Mouse (Mus musculus): ENCODE measurements around the gene G430095P16Rik. TPM values are rescaled to one million over a fixed set of nuclear protein-coding genes. Genes with fewer than 3 reads are reported as not detected.

G430095P16Rik gene
- 1.0 and 1.1 TPM in 2 replicates for polyA plus RNA-seq (2012; ENCODE audit: insufficient read depth, insufficient read length, missing spikeins)

GRCm38 (mm10) chr8:84722850-84723570 is at the start of gene G430095P16Rik:
Gene G430095P16Rik, plus strand, starts transcription at chr8:84723007.
- peak within 1 kb of the TSS; percentile 80 for H3K27ac ChIP-seq (ENCODE audit: insufficient read depth, low read depth, low read length)
- H3K4me1 ChIP-seq (ENCODE audit: control insufficient read depth, insufficient read depth, low read length), result peaks cover 36% of the 10 kb centered on the region
- no peak for TF ChIP-seq POLR2A (IDR thresholded peaks at IDR 0.05; ENCODE audit: borderline replicate concordance, low read depth, low read length)
- no peak for TF ChIP-seq CTCF (IDR thresholded peaks at IDR 0.05; ENCODE audit: low read depth, low read length)
- H3K4me3 ChIP-seq (ENCODE audit: insufficient read depth, low read length), result peak within 1 kb of the TSS; percentile 54

- Histone ChIP-seq H3K4me3 (ENCODE audit: insufficient read depth, low read length) (no peak overlapping the region), H3K4me1 (ENCODE audit: control insufficient read depth, insufficient read depth, low read length) (peaks cover 41% of the 10 kb centered on the region)
- TF ChIP-seq POLR2A (IDR thresholded peaks at IDR 0.05; ENCODE audit: borderline replicate concordance, low read depth, low read length) (no peak), CTCF (IDR thresholded peaks at IDR 0.05; ENCODE audit: low read depth, low read length) (no peak)
Observed at GRCm38 (mm10) chr8:84677305-84677704, 45.5 kb upstream of the G430095P16Rik start.

GRCm38 (mm10) chr8:84681476-84681875 is 41.3 kb upstream of the G430095P16Rik start:
- peaks cover 57% of the 10 kb centered on the region for H3K4me1 ChIP-seq (ENCODE audit: control insufficient read depth, insufficient read depth, low read length)
- no peak overlapping the region for H3K4me3 ChIP-seq (ENCODE audit: insufficient read depth, low read length)
- H3K27ac ChIP-seq (ENCODE audit: insufficient read depth, low read depth, low read length), result no peak overlapping the region
- TF ChIP-seq CTCF (IDR thresholded peaks at IDR 0.05; ENCODE audit: low read depth, low read length) (no peak), POLR2A (IDR thresholded peaks at IDR 0.05; ENCODE audit: borderline replicate concordance, low read depth, low read length) (no peak)

More at GRCm38 (mm10) chr8:84677305-84677704, 45.5 kb upstream of the G430095P16Rik start:
- H3K27ac ChIP-seq (ENCODE audit: insufficient read depth, low read depth, low read length), result no peak overlapping the region

- TF ChIP-seq POLR2A (IDR thresholded peaks at IDR 0.05; ENCODE audit: borderline replicate concordance, low read depth, low read length) (no peak), CTCF (IDR thresholded peaks at IDR 0.05; ENCODE audit: low read depth, low read length) (no peak)
- Histone ChIP-seq H3K27ac (ENCODE audit: insufficient read depth, low read depth, low read length) (no peak overlapping the region), H3K4me1 (ENCODE audit: control insufficient read depth, insufficient read depth, low read length) (peaks cover 53% of the 10 kb centered on the region), H3K4me3 (ENCODE audit: insufficient read depth, low read length) (no peak overlapping the region)
Observed at GRCm38 (mm10) chr8:84682257-84682656, 40.5 kb upstream of the G430095P16Rik start.

GRCm38 (mm10) chr8:84684537-84684936 is 38.3 kb upstream of the G430095P16Rik start:
- peaks cover 45% of the 10 kb centered on the region for H3K4me1 ChIP-seq (ENCODE audit: control insufficient read depth, insufficient read depth, low read length)
- no peak for TF ChIP-seq CTCF (IDR thresholded peaks at IDR 0.05; ENCODE audit: low read depth, low read length)
- TF ChIP-seq POLR2A (IDR thresholded peaks at IDR 0.05; ENCODE audit: borderline replicate concordance, low read depth, low read length), result no peak
- H3K27ac ChIP-seq (ENCODE audit: insufficient read depth, low read depth, low read length), result no peak overlapping the region
- H3K4me3 ChIP-seq (ENCODE audit: insufficient read depth, low read length), result no peak overlapping the region

GRCm38 (mm10) chr8:84686191-84687002 is 36.4 kb upstream of the G430095P16Rik start, which contains the start of gene Trmt1:
Gene Trmt1, plus strand, starts transcription at chr8:84686307.
- peak within 1 kb of the TSS; percentile 48 for H3K27ac ChIP-seq (ENCODE audit: insufficient read depth, low read depth, low read length)
- peak within 1 kb of the TSS; percentile 82 for H3K4me3 ChIP-seq (ENCODE audit: insufficient read depth, low read length)
- peaks cover 37% of the 10 kb centered on the region for H3K4me1 ChIP-seq (ENCODE audit: control insufficient read depth, insufficient read depth, low read length)

GRCm38 (mm10) chr8:84687003-84687704 is 35.7 kb upstream of the G430095P16Rik start:
- H3K4me1 ChIP-seq (ENCODE audit: control insufficient read depth, insufficient read depth, low read length), result peaks cover 31% of the 10 kb centered on the region
- peak overlapping the region; percentile 88 for H3K4me3 ChIP-seq (ENCODE audit: insufficient read depth, low read length)
- H3K27ac ChIP-seq (ENCODE audit: insufficient read depth, low read depth, low read length), result peak overlapping the region; percentile 70
- no peak for TF ChIP-seq CTCF (IDR thresholded peaks at IDR 0.05; ENCODE audit: low read depth, low read length)
- no peak for TF ChIP-seq POLR2A (IDR thresholded peaks at IDR 0.05; ENCODE audit: borderline replicate concordance, low read depth, low read length)

More at GRCm38 (mm10) chr8:84686191-84687002, 36.4 kb upstream of the G430095P16Rik start, which contains the start of gene Trmt1:
- TF ChIP-seq CTCF (IDR thresholded peaks at IDR 0.05; ENCODE audit: low read depth, low read length), result no peak
- no peak for TF ChIP-seq POLR2A (IDR thresholded peaks at IDR 0.05; ENCODE audit: borderline replicate concordance, low read depth, low read length)

- TF ChIP-seq CTCF (IDR thresholded peaks at IDR 0.05; ENCODE audit: low read depth, low read length) (no peak), POLR2A (IDR thresholded peaks at IDR 0.05; ENCODE audit: borderline replicate concordance, low read depth, low read length) (no peak)
- peaks cover 29% of the 10 kb centered on the region for H3K4me1 ChIP-seq (ENCODE audit: control insufficient read depth, insufficient read depth, low read length)
- peak within 1 kb of the TSS; percentile 70 for H3K27ac ChIP-seq (ENCODE audit: insufficient read depth, low read depth, low read length)
- H3K4me3 ChIP-seq (ENCODE audit: insufficient read depth, low read length), result peak within 1 kb of the TSS; percentile 88
Observed at GRCm38 (mm10) chr8:84687705-84688100, 35.1 kb upstream of the G430095P16Rik start, which contains the start of gene Nacc1. Gene Nacc1, minus strand, starts transcription at chr8:84687862.

Data from bone marrow macrophage, adult 2 months (primary cell).